In the genomic region with DNA sequence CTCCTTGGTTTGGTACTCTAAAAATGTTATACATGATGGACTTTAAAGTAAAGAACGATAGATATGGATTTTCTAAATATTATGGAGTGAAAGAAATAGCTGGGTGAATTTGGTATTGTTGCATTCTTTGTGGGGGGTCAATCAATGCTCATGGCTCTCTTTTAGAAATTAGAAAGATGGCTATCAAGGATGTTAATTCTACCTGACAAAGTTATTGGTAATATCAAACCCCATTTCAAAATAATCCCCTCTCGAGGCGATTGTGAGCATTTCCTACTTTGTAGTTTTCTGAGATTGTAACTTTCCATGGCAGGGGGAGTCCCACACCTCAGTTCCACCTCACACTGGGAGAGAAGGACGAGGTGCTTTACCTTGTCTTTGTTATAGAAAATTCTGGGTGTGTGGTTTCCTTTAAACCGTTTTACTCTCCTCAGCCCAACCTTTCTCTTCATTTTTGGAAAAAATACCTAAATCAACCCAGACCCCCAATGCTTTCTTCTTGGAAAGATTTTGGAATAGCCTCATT, we compare ENCODE assay signal across 9 mouse cellular contexts.
DNase-seq lines count a peak whose midpoint lies in the region; ATAC-seq lines count a peak whose summit lies in the region.
"Had no signal": no experiment of that assay in that cellular context is flagged by ENCODE, and none has a peak within 500 bp of the region (broad histone marks: within the 10 kb centered on the region; RNA-seq: fewer than 3 reads in every experiment).

No protein-coding gene starts in this region.

- WGBS in forebrain, embryonic 16.5 days: 5% methylated on average over 5 of the region's 5 CpGs
- 46% methylated on average over 5 of the region's 5 CpGs for WGBS in liver, embryonic 13.5 days (ENCODE audit: insufficient replicate concordance)

- no peaks in the 10 kb centered on the region for H3K27me3 ChIP-seq in forebrain, embryonic 16.5 days (replicated peaks; ENCODE audit: control insufficient read depth, insufficient read depth, low read length)
- peaks cover 19% of the 10 kb centered on the region for H3K27me3 ChIP-seq in liver, embryonic 13.5 days

- no peaks in the 10 kb centered on the region for H3K36me3 ChIP-seq in forebrain, embryonic 16.5 days (ENCODE audit: control insufficient read depth, insufficient read depth)
- H3K36me3 ChIP-seq in liver, embryonic 13.5 days: no peaks in the 10 kb centered on the region

- ATAC-seq in forebrain, embryonic 16.5 days: no peak
- ATAC-seq in liver, embryonic 13.5 days (ENCODE audit: low read depth): no peak

- H3K9me3 ChIP-seq in forebrain, embryonic 16.5 days (ENCODE audit: control insufficient read depth, low read length): no peaks in the 10 kb centered on the region
- no peaks in the 10 kb centered on the region for H3K9me3 ChIP-seq in liver, embryonic 13.5 days (replicated peaks)

- peak overlapping the region; percentile 85 for H3K9ac ChIP-seq in forebrain, embryonic 16.5 days (replicated peaks; ENCODE audit: low read depth, low read length)
- H3K9ac ChIP-seq in liver, embryonic 13.5 days: no peak overlapping the region

- H3K4me3 ChIP-seq in forebrain, embryonic 16.5 days (replicated peaks; ENCODE audit: low read length): peak overlapping the region; percentile 51
- 0 out of 2 replicates have a peak overlapping the region, but pooled peaks have one; percentile 14 for H3K4me3 ChIP-seq in liver, embryonic 13.5 days (replicated peaks)
- H3K4me3 ChIP-seq: erythroblast, embryonic 14.5 days had no signal

- DNase-seq in heart, adult 11 months: peak; percentile 55
- DNase-seq in heart, adult 9 months (ENCODE audit: low spot score in 2 of 2): no peak
- peak; percentile 39 for DNase-seq in 3T3-L1 (ENCODE audit: low read depth, low spot score)
- no peak for DNase-seq in liver, embryonic 13.5 days
- DNase-seq in thymus, postnatal 14 days: no peak
- no peak for DNase-seq in frontal cortex, postnatal 10 days (ENCODE audit: low spot score in 2 of 2)
- no peak for DNase-seq in embryo, embryonic 11 days

- H3K4me1 ChIP-seq in forebrain, embryonic 16.5 days (replicated peaks; ENCODE audit: control insufficient read depth, insufficient read depth, low read length): peaks cover 17% of the 10 kb centered on the region
- no peaks in the 10 kb centered on the region for H3K4me1 ChIP-seq in liver, embryonic 13.5 days (replicated peaks)

- peak overlapping the region; percentile 50 for H3K4me2 ChIP-seq in forebrain, embryonic 16.5 days (ENCODE audit: low read length)
- H3K4me2 ChIP-seq in liver, embryonic 13.5 days: no peak overlapping the region

- peak overlapping the region; percentile 99 for H3K27ac ChIP-seq in forebrain, embryonic 16.5 days (ENCODE audit: low read length)
- no peak overlapping the region for H3K27ac ChIP-seq in liver, embryonic 13.5 days

Comparison
In these comparisons a context has a peak if more than half of its experiments do, and no peak if none do; other contexts are left out.
1. DNase-seq: peak in heart, adult 11 months (single experiment) and 3T3-L1 (single experiment); none in heart, adult 9 months (0 of 2), liver, embryonic 13.5 days (single experiment), thymus, postnatal 14 days (single experiment), frontal cortex, postnatal 10 days (0 of 2) and embryo, embryonic 11 days (single experiment).